Mouse (Mus musculus): ENCODE measurements around the gene Sohlh2.

Gene Sohlh2

DNA sequence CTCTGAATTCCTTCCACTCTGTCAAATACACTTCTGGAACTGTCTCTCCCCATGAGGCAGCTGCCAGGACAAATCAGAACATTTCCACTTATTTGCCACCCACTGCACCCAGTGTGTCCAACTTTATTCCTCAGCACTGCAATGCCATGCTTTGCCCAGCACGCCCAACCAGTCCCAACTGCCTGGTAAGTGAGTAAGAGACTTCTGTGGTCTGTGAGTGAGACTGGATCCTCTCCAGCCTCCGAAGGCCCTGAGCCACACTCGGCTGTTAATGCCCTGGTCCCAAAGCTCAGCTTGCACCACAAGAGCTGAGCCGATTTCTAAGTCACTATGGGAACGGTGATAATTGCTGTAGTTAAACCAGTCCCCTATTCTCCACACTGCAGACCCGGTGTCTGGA is 25.8 kb downstream of the Sohlh2 start:
- DNase-seq (ENCODE audit: low spot score in 2 of 2) = no peak

- DNase-seq (ENCODE audit: low spot score in 2 of 2) = no peak
These were observed 30.4 kb downstream of the Sohlh2 start for GRCm38 (mm10) chr3:55212254-55212653.

GRCm38 (mm10) chr3:55213785-55214184 is 32.0 kb downstream of the Sohlh2 start:
- DNase-seq (ENCODE audit: low spot score in 2 of 2) = no peak

GRCm38 (mm10) chr3:55214413-55214812 is 32.6 kb downstream of the Sohlh2 start:
- DNase-seq (ENCODE audit: low spot score in 2 of 2) = no peak

- DNase-seq (ENCODE audit: low spot score in 2 of 2) = no peak
These were observed 40.7 kb downstream of the Sohlh2 start for GRCm38 (mm10) chr3:55222502-55222901.

- no peak for DNase-seq (ENCODE audit: low spot score in 2 of 2)
These were observed 42.0 kb downstream of the Sohlh2 start for GRCm38 (mm10) chr3:55223862-55224261.

GRCm38 (mm10) chr3:55226501-55227213 is 44.8 kb downstream of the Sohlh2 start:
- no peak for DNase-seq (ENCODE audit: low spot score in 2 of 2)

DNA sequence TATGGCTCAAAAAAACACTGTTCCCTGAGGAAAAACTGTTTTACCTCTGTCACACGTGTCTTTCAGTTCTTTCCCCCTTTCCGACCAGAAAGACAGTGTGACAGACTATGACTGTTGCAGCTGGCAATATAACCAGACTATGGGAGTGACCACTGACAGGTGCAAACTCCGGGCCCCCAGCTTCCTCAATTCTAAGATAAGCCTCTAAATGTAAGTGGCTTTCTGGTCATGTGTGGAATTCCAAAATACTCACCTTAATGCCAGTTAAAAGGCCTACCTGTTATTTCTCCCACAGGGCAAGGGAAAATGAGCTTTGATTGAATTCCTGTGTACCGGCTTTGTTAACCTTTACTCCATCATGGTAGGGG is 45.4 kb downstream of the Sohlh2 start:
- no peak for DNase-seq (ENCODE audit: low spot score in 2 of 2)

- DNase-seq (ENCODE audit: low spot score in 2 of 2) = no peak
These were observed 60.0 kb downstream of the Sohlh2 start, which contains the start of gene Dclk1 for GRCm38 (mm10) chr3:55241730-55242421. Dclk1 (plus strand) TSS chr3:55242364.

- no peak for DNase-seq (ENCODE audit: low spot score in 2 of 2)
These were observed 60.7 kb downstream of the Sohlh2 start for GRCm38 (mm10) chr3:55242422-55243055.

DNA sequence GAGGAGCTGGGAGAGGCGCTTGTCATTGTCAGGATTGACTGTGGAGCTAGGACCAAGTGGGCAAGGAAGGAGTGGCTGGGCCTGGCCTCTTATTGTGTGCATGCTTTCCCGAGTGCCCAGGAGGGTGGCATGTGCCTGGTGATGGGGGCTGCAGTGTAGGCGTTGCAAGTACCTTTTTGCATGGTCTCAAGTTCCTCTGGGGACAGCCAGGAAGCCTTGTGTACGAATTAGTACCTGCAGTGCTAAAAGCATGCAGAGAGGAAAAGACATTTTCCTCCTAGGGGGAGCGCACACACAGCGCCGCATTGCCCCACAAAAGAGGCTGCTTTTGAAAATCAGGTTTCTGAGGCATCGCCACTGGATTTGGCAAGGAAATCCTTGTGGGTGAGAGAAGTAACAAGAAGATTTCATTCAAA is 61.2 kb downstream of the Sohlh2 start:
- no peak for DNase-seq (ENCODE audit: low spot score in 2 of 2)

GRCm38 (mm10) chr3:55244087-55244486 is 62.3 kb downstream of the Sohlh2 start:
- DNase-seq (ENCODE audit: low spot score in 2 of 2) = no peak

GRCm38 (mm10) chr3:55246618-55247272 is 64.9 kb downstream of the Sohlh2 start:
- DNase-seq (ENCODE audit: low spot score in 2 of 2) = no peak

GRCm38 (mm10) chr3:55248048-55248447 is 66.2 kb downstream of the Sohlh2 start:
- no peak for DNase-seq (ENCODE audit: low spot score in 2 of 2)

GRCm38 (mm10) chr3:55248508-55248907 is 66.7 kb downstream of the Sohlh2 start:
- no peak for DNase-seq (ENCODE audit: low spot score in 2 of 2)

DNA sequence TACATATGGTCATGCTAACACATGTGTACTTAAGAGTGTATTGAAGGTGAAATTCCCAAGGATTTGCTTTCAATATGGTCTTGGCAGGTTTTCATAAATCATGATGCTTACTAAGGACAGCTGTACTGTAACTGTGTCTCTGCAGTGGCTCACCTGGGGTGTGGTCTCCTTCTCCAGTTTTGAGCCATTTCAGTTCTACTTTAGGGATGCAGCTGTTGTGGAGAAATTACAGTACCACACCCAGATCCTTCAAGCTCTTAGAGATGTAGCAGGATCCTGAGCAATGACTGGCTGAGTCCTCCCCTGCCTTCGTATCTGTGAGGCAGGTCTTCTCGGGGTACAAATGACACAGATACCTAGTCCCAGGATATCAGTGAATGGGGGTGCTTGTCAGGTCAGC is 68.8 kb downstream of the Sohlh2 start:
- DNase-seq (ENCODE audit: low spot score in 2 of 2) = no peak
